14 mouse cellular contexts compared by ENCODE assay signal in the genomic region with DNA sequence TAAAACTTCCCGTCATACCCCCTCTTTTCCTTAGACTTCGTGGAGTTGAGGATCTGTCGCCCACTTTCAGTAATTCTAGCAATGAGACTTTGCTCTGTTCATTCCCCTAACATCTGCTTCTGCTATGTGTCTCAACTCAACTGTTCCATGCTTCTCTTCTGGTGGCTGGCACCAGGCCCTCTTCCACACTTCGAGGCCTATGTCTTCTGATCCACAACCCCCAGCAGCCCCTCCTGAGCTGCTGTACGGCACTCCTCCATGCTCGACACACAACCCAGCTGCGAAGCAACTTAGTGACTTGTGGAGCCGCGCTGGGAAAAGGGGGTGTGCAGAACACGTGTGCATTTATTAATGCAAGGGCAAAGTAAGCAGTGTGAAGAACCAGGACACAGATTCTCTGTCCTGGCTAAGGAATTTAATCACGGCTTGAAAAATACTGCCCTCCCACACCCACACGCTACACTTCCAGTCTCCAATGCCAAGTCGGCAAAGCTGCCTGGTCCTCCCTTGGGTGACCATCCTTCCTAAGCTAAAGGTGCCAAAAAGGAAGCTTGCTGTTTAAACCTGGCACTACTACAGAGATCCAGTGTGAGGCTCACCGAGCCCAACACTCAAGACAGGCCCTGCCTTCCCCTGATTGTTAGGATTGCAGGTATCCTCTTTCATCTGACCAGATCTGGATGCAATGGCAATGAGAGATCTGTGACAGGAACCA.
DNase-seq lines count a peak whose midpoint lies in the region; ATAC-seq and TF ChIP-seq lines count a peak whose summit lies in the region.
"Had no signal": no experiment of that assay in that cellular context is flagged by ENCODE, and none has a peak within 500 bp of the region (broad histone marks: within the 10 kb centered on the region; RNA-seq: fewer than 3 reads in every experiment).

No protein-coding gene starts in this region.

- no peak for DNase-seq in forebrain, embryonic 14.5 days (ENCODE audit: low spot score)
- DNase-seq in limb, embryonic 10.5 days (ENCODE audit: low spot score) = no peak
- peak; percentile 30 for DNase-seq in lung, postnatal 0 days (ENCODE audit: low spot score)
- peak; percentile 46 for DNase-seq in testis, postnatal 10 days (ENCODE audit: low spot score)
- DNase-seq in thymus, postnatal 4 days = no peak
- DNase-seq in right cerebral cortex, adult 2 months (ENCODE audit: low spot score in 2 of 2) = no peak
- DNase-seq: cerebellum, adult 9-10 months; liver, postnatal 0 days; thymus, postnatal 36 days had no signal

- H3K27ac ChIP-seq in forebrain, embryonic 15.5 days (replicated peaks) = no peak overlapping the region
- no peak overlapping the region for H3K27ac ChIP-seq in forebrain, embryonic 14.5 days (ENCODE audit: low read depth, low read length)
- H3K27ac ChIP-seq in limb, embryonic 15.5 days = peak overlapping the region; percentile 43; the same call in 1 of the 2 replicates
- H3K27ac ChIP-seq in limb, embryonic 10.5 days = no peak overlapping the region
- no peak overlapping the region for H3K27ac ChIP-seq in lung, postnatal 0 days (ENCODE audit: low read length)
- H3K27ac ChIP-seq: hindbrain, embryonic 14.5 days had no signal

- H3K27me3 ChIP-seq in forebrain, embryonic 15.5 days = no peaks in the 10 kb centered on the region
- H3K27me3 ChIP-seq in forebrain, embryonic 14.5 days (replicated peaks; ENCODE audit: control insufficient read depth, insufficient read depth, low read length) = no peaks in the 10 kb centered on the region
- no peaks in the 10 kb centered on the region for H3K27me3 ChIP-seq in limb, embryonic 15.5 days
- no peaks in the 10 kb centered on the region for H3K27me3 ChIP-seq in limb, embryonic 10.5 days (ENCODE audit: low read depth, poor library complexity, severe bottlenecking)
- H3K27me3 ChIP-seq in lung, postnatal 0 days (replicated peaks; ENCODE audit: insufficient read depth, low read length) = no peaks in the 10 kb centered on the region

- no peak overlapping the region for H3K4me3 ChIP-seq in forebrain, embryonic 15.5 days
- no peak overlapping the region for H3K4me3 ChIP-seq in forebrain, embryonic 14.5 days (ENCODE audit: low read depth, low read length)
- H3K4me3 ChIP-seq in limb, embryonic 15.5 days = no peak overlapping the region
- H3K4me3 ChIP-seq in limb, embryonic 10.5 days = no peak overlapping the region
- H3K4me3 ChIP-seq in lung, postnatal 0 days (ENCODE audit: low read depth, low read length) = no peak overlapping the region
- H3K4me3 ChIP-seq: erythroblast, embryonic 14.5 days had no signal

- ATAC-seq in forebrain, embryonic 15.5 days (replicated peaks) = peak; percentile 32; the same call in 1 of the 2 replicates
- ATAC-seq in forebrain, embryonic 14.5 days = no peak
- ATAC-seq in limb, embryonic 15.5 days (ENCODE audit: insufficient number of reproducible peaks, low FRiP score, low TSS enrichment, low read depth) = 0 out of 2 replicates have a peak, but pooled peaks have one; percentile 20
- ATAC-seq in lung, postnatal 0 days = peak; percentile 32; the same call in 1 of the 2 replicates
- ATAC-seq: liver, postnatal 0 days; Patski had no signal

- TF ChIP-seq EP300 in lung, postnatal 0 days (IDR thresholded peaks at IDR 0.05) = no peak

- no peaks in the 10 kb centered on the region for H3K4me1 ChIP-seq in forebrain, embryonic 15.5 days
- H3K4me1 ChIP-seq in forebrain, embryonic 14.5 days (ENCODE audit: control insufficient read depth, insufficient read depth, low read length) = no peaks in the 10 kb centered on the region
- H3K4me1 ChIP-seq in limb, embryonic 15.5 days = peaks cover 11% of the 10 kb centered on the region
- no peaks in the 10 kb centered on the region for H3K4me1 ChIP-seq in limb, embryonic 10.5 days
- no peaks in the 10 kb centered on the region for H3K4me1 ChIP-seq in lung, postnatal 0 days (ENCODE audit: insufficient read depth, low read depth, low read length)

- no peaks in the 10 kb centered on the region for H3K36me3 ChIP-seq in forebrain, embryonic 15.5 days
- no peaks in the 10 kb centered on the region for H3K36me3 ChIP-seq in forebrain, embryonic 14.5 days (ENCODE audit: control insufficient read depth, insufficient read depth, low read length)
- H3K36me3 ChIP-seq in limb, embryonic 15.5 days = no peaks in the 10 kb centered on the region
- H3K36me3 ChIP-seq in limb, embryonic 10.5 days = no peaks in the 10 kb centered on the region
- no peaks in the 10 kb centered on the region for H3K36me3 ChIP-seq in lung, postnatal 0 days (ENCODE audit: insufficient read depth, low read length)

- H3K9ac ChIP-seq in forebrain, embryonic 15.5 days (replicated peaks) = no peak overlapping the region
- no peak overlapping the region for H3K9ac ChIP-seq in forebrain, embryonic 14.5 days (ENCODE audit: low read length)
- H3K9ac ChIP-seq in limb, embryonic 15.5 days = no peak overlapping the region
- no peak overlapping the region for H3K9ac ChIP-seq in lung, postnatal 0 days (replicated peaks; ENCODE audit: low read depth)
- H3K9ac ChIP-seq: hindbrain, embryonic 14.5 days; liver, postnatal 0 days had no signal

- H3K9me3 ChIP-seq in forebrain, embryonic 15.5 days = no peaks in the 10 kb centered on the region
- no peaks in the 10 kb centered on the region for H3K9me3 ChIP-seq in forebrain, embryonic 14.5 days (replicated peaks; ENCODE audit: control insufficient read depth, low read length)
- H3K9me3 ChIP-seq in limb, embryonic 15.5 days = no peaks in the 10 kb centered on the region
- no peaks in the 10 kb centered on the region for H3K9me3 ChIP-seq in limb, embryonic 10.5 days (replicated peaks)
- H3K9me3 ChIP-seq in lung, postnatal 0 days (ENCODE audit: low read length) = no peaks in the 10 kb centered on the region

- no peak for TF ChIP-seq CTCF in lung, postnatal 0 days (IDR thresholded peaks at IDR 0.05)

- H3K4me2 ChIP-seq in forebrain, embryonic 15.5 days (replicated peaks) = no peak overlapping the region
- H3K4me2 ChIP-seq in forebrain, embryonic 14.5 days (ENCODE audit: low read length) = no peak overlapping the region
- no peak overlapping the region for H3K4me2 ChIP-seq in limb, embryonic 15.5 days
- no peak overlapping the region for H3K4me2 ChIP-seq in lung, postnatal 0 days (replicated peaks; ENCODE audit: low read depth, low read length)
- H3K4me2 ChIP-seq: hindbrain, embryonic 14.5 days had no signal

- 80% methylated on average over 14 of the region's 14 CpGs for WGBS in forebrain, embryonic 15.5 days
- 94% methylated on average over 14 of the region's 14 CpGs for WGBS in forebrain, embryonic 14.5 days
- WGBS in limb, embryonic 15.5 days = 67% methylated on average over 14 of the region's 14 CpGs
- 94% methylated on average over 14 of the region's 14 CpGs for WGBS in limb, embryonic 10.5 days
- 64% methylated on average over 14 of the region's 14 CpGs for WGBS in lung, postnatal 0 days

Comparison
In these comparisons a context has a peak if more than half of its experiments do, and no peak if none do; other contexts are left out.
1. DNase-seq: peak in lung, postnatal 0 days (single experiment) and testis, postnatal 10 days (single experiment); none in forebrain, embryonic 14.5 days (single experiment), limb, embryonic 10.5 days (single experiment), thymus, postnatal 4 days (single experiment) and right cerebral cortex, adult 2 months (0 of 2).